Mouse (Mus musculus): ENCODE measurements at regions not wholly inside any gene's neighbourhood (a gene's known extent, or its start where the extent isn't known, plus 50 kb on each side); places are given as distances from the start of the nearest gene placed in this dataset.
A peak's percentile ranks its signal among the peaks of the same experiment; 100 is the strongest.

DNA sequence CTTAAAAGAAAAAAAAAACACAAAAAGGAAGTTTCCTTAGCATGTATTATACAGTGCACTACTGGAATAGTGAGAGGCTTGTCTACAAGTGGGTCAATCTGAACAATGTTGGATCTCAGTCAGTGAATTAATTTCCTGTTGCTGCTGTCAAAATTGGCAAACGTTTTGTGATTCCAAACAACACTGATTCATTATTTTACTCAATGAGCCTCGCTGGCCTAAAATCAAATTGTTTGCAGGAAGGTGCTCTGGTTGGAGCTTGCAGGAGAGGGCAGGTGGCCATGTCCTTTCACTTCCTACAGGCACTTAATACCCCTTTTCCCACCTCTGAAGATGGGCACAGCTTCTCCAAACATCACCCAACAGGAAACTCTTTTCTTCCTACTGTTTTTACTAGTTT is 226.3 kb upstream of the Bche start:
- peak; percentile 6 for DNase-seq (ENCODE audit: low spot score)

DNA sequence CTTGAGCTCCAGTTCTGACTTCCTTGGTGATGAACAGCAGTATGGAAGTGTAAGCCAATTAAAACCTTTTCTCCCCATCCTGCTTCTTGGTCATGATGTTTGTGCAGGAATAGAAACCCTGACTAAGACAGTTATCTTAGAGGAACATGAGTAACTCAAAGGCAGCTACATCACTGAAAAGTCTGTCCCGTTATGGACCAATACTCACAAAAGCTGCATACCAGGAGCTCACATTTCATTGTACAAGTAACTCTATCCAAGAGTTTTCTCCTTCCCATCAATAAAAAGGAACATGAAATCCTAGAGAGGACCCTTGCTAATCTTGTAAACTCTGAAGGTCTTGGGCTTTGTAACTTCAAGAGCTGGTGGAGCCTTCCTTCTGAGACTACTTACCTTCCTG is 224.0 kb upstream of the Bche start:
- DNase-seq (ENCODE audit: low spot score), result no peak
